Comparison of ENCODE assay signal across 12 mouse cellular contexts in genomic region chr11:95350960-95351359, GRCm38 (mm10). TPM values are rescaled to one million over a fixed set of nuclear protein-coding genes. Genes with fewer than 3 reads are reported as not detected.
A peak's percentile ranks its signal among the peaks of the same experiment; 100 is the strongest.
DNase-seq lines count a peak whose midpoint lies in the region; ATAC-seq and TF ChIP-seq lines count a peak whose summit lies in the region.
"Had no signal": no experiment of that assay in that cellular context is flagged by ENCODE, and none has a peak within 500 bp of the region (broad histone marks: within the 10 kb centered on the region; RNA-seq: fewer than 3 reads in every experiment).

No protein-coding gene starts in this region.

- no peak for TF ChIP-seq CTCF in forebrain, postnatal 0 days (IDR thresholded peaks at IDR 0.05; ENCODE audit: low read depth)

- intact Hi-C loops in left cerebral cortex, postnatal 36 days (cut with DNase I) = no loop called here

- H3K36me3 ChIP-seq in liver, embryonic 12.5 days = peaks cover 100% of the 10 kb centered on the region
- H3K36me3 ChIP-seq in liver, embryonic 11.5 days (ENCODE audit: control insufficient read depth, insufficient read depth, low read length) = peaks cover 15% of the 10 kb centered on the region; the same call in 1 of the 2 replicates
- peaks cover 98% of the 10 kb centered on the region for H3K36me3 ChIP-seq in liver, embryonic 13.5 days
- H3K36me3 ChIP-seq in forebrain, postnatal 0 days (ENCODE audit: insufficient read depth) = no peaks in the 10 kb centered on the region

- H3K9ac ChIP-seq in liver, embryonic 12.5 days = no peak overlapping the region
- no peak overlapping the region for H3K9ac ChIP-seq in liver, embryonic 11.5 days (ENCODE audit: low read depth, low read length)
- H3K9ac ChIP-seq in liver, embryonic 13.5 days = 0 out of 2 replicates have a peak overlapping the region, but pooled peaks have one; percentile 16
- H3K9ac ChIP-seq in forebrain, postnatal 0 days = no peak overlapping the region

- WGBS in liver, embryonic 12.5 days (ENCODE audit: insufficient replicate concordance) = 90% methylated on average over 3 of the region's 3 CpGs
- WGBS in liver, embryonic 11.5 days = 75% methylated on average over 3 of the region's 3 CpGs
- 86% methylated on average over 3 of the region's 3 CpGs for WGBS in liver, embryonic 13.5 days (ENCODE audit: insufficient replicate concordance)
- 93% methylated on average over 3 of the region's 3 CpGs for WGBS in forebrain, postnatal 0 days

- no peak for ATAC-seq in liver, embryonic 12.5 days
- ATAC-seq in liver, embryonic 11.5 days (replicated peaks; ENCODE audit: low FRiP score) = no peak
- no peak for ATAC-seq in liver, embryonic 13.5 days (ENCODE audit: low read depth)
- no peak for ATAC-seq in forebrain, postnatal 0 days

- no peak for DNase-seq in liver, embryonic 11.5 days (ENCODE audit: low spot score)
- DNase-seq in liver, embryonic 13.5 days = no peak
- DNase-seq in thymus, postnatal 10 days (ENCODE audit: low spot score in 2 of 2) = peak; percentile 39 to 49
- DNase-seq in left cerebral cortex, postnatal 36 days (ENCODE audit: low spot score in 2 of 2) = no peak
- no peak for DNase-seq in layer of hippocampus, postnatal 36 days
- no peak for DNase-seq in forebrain, postnatal 0 days
- DNase-seq: cerebellum, adult 9-10 months; gastrocnemius, postnatal 14 days had no signal

- H3K9me3 ChIP-seq in liver, embryonic 12.5 days (replicated peaks) = no peaks in the 10 kb centered on the region
- H3K9me3 ChIP-seq in liver, embryonic 11.5 days (ENCODE audit: control insufficient read depth, low read length) = no peaks in the 10 kb centered on the region
- H3K9me3 ChIP-seq in liver, embryonic 13.5 days (replicated peaks) = no peaks in the 10 kb centered on the region
- H3K9me3 ChIP-seq in forebrain, postnatal 0 days (ENCODE audit: low read length) = no peaks in the 10 kb centered on the region
- H3K9me3 ChIP-seq: hindbrain, embryonic 10.5 days had no signal

- no peak overlapping the region for H3K4me2 ChIP-seq in liver, embryonic 12.5 days
- no peak overlapping the region for H3K4me2 ChIP-seq in liver, embryonic 11.5 days
- no peak overlapping the region for H3K4me2 ChIP-seq in liver, embryonic 13.5 days
- H3K4me2 ChIP-seq in forebrain, postnatal 0 days (ENCODE audit: low read depth) = no peak overlapping the region

- peaks cover 93% of the 10 kb centered on the region for H3K4me1 ChIP-seq in liver, embryonic 12.5 days
- H3K4me1 ChIP-seq in liver, embryonic 11.5 days (replicated peaks; ENCODE audit: control insufficient read depth, insufficient read depth, low read length) = peaks cover 28% of the 10 kb centered on the region
- H3K4me1 ChIP-seq in brown adipose tissue, adult 24 weeks (ENCODE audit: control insufficient read depth, insufficient read depth, insufficient read length, low read length) = peaks cover 6% of the 10 kb centered on the region; the same call in 1 of the 2 replicates
- peaks cover 94% of the 10 kb centered on the region for H3K4me1 ChIP-seq in liver, embryonic 13.5 days (replicated peaks)
- H3K4me1 ChIP-seq in forebrain, postnatal 0 days (ENCODE audit: insufficient read depth) = no peaks in the 10 kb centered on the region

- no peak overlapping the region for H3K4me3 ChIP-seq in liver, embryonic 12.5 days
- H3K4me3 ChIP-seq in liver, embryonic 11.5 days (ENCODE audit: low read depth, low read length) = no peak overlapping the region
- no peak overlapping the region for H3K4me3 ChIP-seq in brown adipose tissue, adult 24 weeks (ENCODE audit: insufficient read depth, low read depth, low read length)
- no peak overlapping the region for H3K4me3 ChIP-seq in liver, embryonic 13.5 days (replicated peaks)
- no peak overlapping the region for H3K4me3 ChIP-seq in forebrain, postnatal 0 days (ENCODE audit: low read depth, low read length)
- H3K4me3 ChIP-seq: erythroblast, embryonic 14.5 days; hindbrain, embryonic 10.5 days had no signal

- H3K27ac ChIP-seq in liver, embryonic 12.5 days = peak overlapping the region; percentile 64; the same call in 1 of the 2 replicates
- no peak overlapping the region for H3K27ac ChIP-seq in liver, embryonic 11.5 days (ENCODE audit: low read depth, low read length)
- H3K27ac ChIP-seq in brown adipose tissue, adult 24 weeks (replicated peaks; ENCODE audit: low read depth, low read length) = peak overlapping the region; percentile 17; the same call in 1 of the 2 replicates
- peak overlapping the region; percentile 68 for H3K27ac ChIP-seq in liver, embryonic 13.5 days
- H3K27ac ChIP-seq in forebrain, postnatal 0 days (ENCODE audit: low read depth, low read length) = no peak overlapping the region

- H3K27me3 ChIP-seq in liver, embryonic 12.5 days (replicated peaks) = no peaks in the 10 kb centered on the region
- no peaks in the 10 kb centered on the region for H3K27me3 ChIP-seq in liver, embryonic 11.5 days (replicated peaks; ENCODE audit: control insufficient read depth, insufficient read depth, low read length)
- H3K27me3 ChIP-seq in liver, embryonic 13.5 days = no peaks in the 10 kb centered on the region
- H3K27me3 ChIP-seq in forebrain, postnatal 0 days (ENCODE audit: insufficient read depth, low read length) = no peaks in the 10 kb centered on the region

RNA-seq across cellular contexts. Expression of gene Fam117a, which starts 14.1 kb away (rescaled TPM):
- polyA plus RNA-seq in liver, embryonic 12.5 days (2016; fragmentation: Nextera tagmentation; extraction: Ambion mirVana) = 59.0 and 62.7 TPM in 2 replicates
- polyA plus RNA-seq in liver, embryonic 11.5 days (2014; fragmentation: Nextera tagmentation; extraction: Ambion mirVana) = 41.3 and 44.9 TPM in 2 replicates
- 11.0 and 14.8 TPM in 2 replicates for polyA plus RNA-seq in brown adipose tissue, adult 24 weeks (2012; ENCODE audit: insufficient read depth, insufficient read length, missing spikeins)
- polyA plus RNA-seq in liver, embryonic 13.5 days (2015; fragmentation: Nextera tagmentation; extraction: Ambion mirVana) = 58.0 and 64.5 TPM in 2 replicates
- total RNA-seq in left cerebral cortex, postnatal 36 days (2021) = 1 to 10 TPM; 3.1 to 5.9 TPM
- total RNA-seq in layer of hippocampus, postnatal 36 days (2021) = 1 to 10 TPM; 4.7 to 7.3 TPM
- total RNA-seq in forebrain, postnatal 0 days (2014; rRNA removed) = 5.5 TPM in 2 replicates
- polyA plus RNA-seq in forebrain, postnatal 0 days (2015; fragmentation: Nextera tagmentation; extraction: Ambion mirVana) = 1.0 and 1.8 TPM in 2 replicates

RNA-seq across cellular contexts. Expression of gene Slc35b1, which starts 33.5 kb away (rescaled TPM):
- 58.2 and 61.3 TPM in 2 replicates for polyA plus RNA-seq in liver, embryonic 12.5 days (2016; fragmentation: Nextera tagmentation; extraction: Ambion mirVana)
- polyA plus RNA-seq in liver, embryonic 11.5 days (2014; fragmentation: Nextera tagmentation; extraction: Ambion mirVana) = 78.8 and 86.8 TPM in 2 replicates
- 36.4 and 42.8 TPM in 2 replicates for polyA plus RNA-seq in brown adipose tissue, adult 24 weeks (2012; ENCODE audit: insufficient read depth, insufficient read length, missing spikeins)
- 54.7 and 58.1 TPM in 2 replicates for polyA plus RNA-seq in liver, embryonic 13.5 days (2015; fragmentation: Nextera tagmentation; extraction: Ambion mirVana)
- total RNA-seq in left cerebral cortex, postnatal 36 days (2021) = 10 to 100 TPM; 64.1 to 66.7 TPM
- 10 to 100 TPM; 71.5 to 73.1 TPM for total RNA-seq in layer of hippocampus, postnatal 36 days (2021)
- 103 and 109 TPM in 2 replicates for total RNA-seq in forebrain, postnatal 0 days (2014; rRNA removed)
- polyA plus RNA-seq in forebrain, postnatal 0 days (2015; fragmentation: Nextera tagmentation; extraction: Ambion mirVana) = 160 and 179 TPM in 2 replicates

RNA-seq across cellular contexts. Expression of gene Kat7, which starts 40.9 kb away (rescaled TPM):
- 48.1 and 49.5 TPM in 2 replicates for polyA plus RNA-seq in liver, embryonic 12.5 days (2016; fragmentation: Nextera tagmentation; extraction: Ambion mirVana)
- 65.4 and 72.5 TPM in 2 replicates for polyA plus RNA-seq in liver, embryonic 11.5 days (2014; fragmentation: Nextera tagmentation; extraction: Ambion mirVana)
- 21.0 and 25.9 TPM in 2 replicates for polyA plus RNA-seq in brown adipose tissue, adult 24 weeks (2012; ENCODE audit: insufficient read depth, insufficient read length, missing spikeins)
- 33.4 and 39.7 TPM in 2 replicates for polyA plus RNA-seq in liver, embryonic 13.5 days (2015; fragmentation: Nextera tagmentation; extraction: Ambion mirVana)
- total RNA-seq in left cerebral cortex, postnatal 36 days (2021) = 10 to 100 TPM; 69.3 to 74.3 TPM
- 10 to 100 TPM; 72.0 to 74.0 TPM for total RNA-seq in layer of hippocampus, postnatal 36 days (2021)
- 69.0 and 78.2 TPM in 2 replicates for total RNA-seq in forebrain, postnatal 0 days (2014; rRNA removed)
- 62.5 and 72.8 TPM in 2 replicates for polyA plus RNA-seq in forebrain, postnatal 0 days (2015; fragmentation: Nextera tagmentation; extraction: Ambion mirVana)

Comparison
In these comparisons a context has a peak if more than half of its experiments do, and no peak if none do; other contexts are left out.
1. H3K27ac ChIP-seq: peak in liver, embryonic 12.5 days (single experiment), brown adipose tissue, adult 24 weeks (single experiment) and liver, embryonic 13.5 days (single experiment); none in liver, embryonic 11.5 days (single experiment) and forebrain, postnatal 0 days (single experiment).
2. DNase-seq: peak in thymus, postnatal 10 days (2 of 2); none in liver, embryonic 11.5 days (single experiment), liver, embryonic 13.5 days (single experiment), left cerebral cortex, postnatal 36 days (0 of 2), layer of hippocampus, postnatal 36 days (0 of 2) and forebrain, postnatal 0 days (single experiment).